Mouse (Mus musculus) thymus, adult 2 months (tissue): ENCODE results near the gene Gmcl1.

Experiments used
- CTCF ChIP-seq: fragments of 200-500 bp; IDR thresholded peaks from 2 replicates; pipeline ENCODE4 v1.5.1; 2012; ENCODE audit warnings: mild to moderate bottlenecking, control low read depth, low read length, moderate library complexity, borderline replicate concordance; ENCODE audit not compliant: control insufficient read depth, poor library complexity, insufficient read depth; ENCODE audit errors: extremely low read depth
- POLR2A ChIP-seq: fragments of 200-500 bp; IDR thresholded peaks from 2 replicates; pipeline ENCODE4 v1.6.1; 2012; ENCODE audit warnings: mild to moderate bottlenecking, low read length, control low read depth, moderate library complexity; ENCODE audit not compliant: control insufficient read depth, poor library complexity, insufficient read depth; ENCODE audit errors: extremely low read depth

GRCm38 (mm10) chr6:86733183-86733876 is at the start of gene Gmcl1:
- TF ChIP-seq CTCF (peak; percentile 65; the same call in 1 of the 2 replicates), POLR2A (peak; percentile 95)
